Mouse (Mus musculus) adipocyte (in vitro differentiated cells): ENCODE data around the gene Sh3bp4.
A peak's percentile ranks its signal among the peaks of the same experiment; 100 is the strongest.

ENCODE experiments used
- DNase-seq: peaks from one replicate; pipeline ENCODE4 v3.0.0-alpha.2; 2016; ENCODE audit warnings: low spot score

Gene Sh3bp4

GRCm38 (mm10) chr1:89071371-89072142, 1.3 kb downstream of the Sh3bp4 start:
- peak; percentile 14 for DNase-seq

GRCm38 (mm10) chr1:89072143-89072990, 2.2 kb downstream of the Sh3bp4 start:
- DNase-seq = no peak

- DNase-seq = peak; percentile 57
These were observed 3.2 kb downstream of the Sh3bp4 start for GRCm38 (mm10) chr1:89073291-89073846.

GRCm38 (mm10) chr1:89074678-89075077, 4.5 kb downstream of the Sh3bp4 start:
- no peak for DNase-seq

- DNase-seq = no peak
These were observed 4.9 kb downstream of the Sh3bp4 start for GRCm38 (mm10) chr1:89075120-89075519.

GRCm38 (mm10) chr1:89076777-89077176, 6.6 kb downstream of the Sh3bp4 start:
- DNase-seq = no peak

- DNase-seq = no peak
These were observed 8.0 kb downstream of the Sh3bp4 start for GRCm38 (mm10) chr1:89078240-89078639.

- peak; percentile 18 for DNase-seq
These were observed 8.5 kb downstream of the Sh3bp4 start for GRCm38 (mm10) chr1:89078730-89079129.

- no peak for DNase-seq
These were observed 9.0 kb downstream of the Sh3bp4 start for GRCm38 (mm10) chr1:89079239-89079638.

- DNase-seq = no peak
These were observed 10.2 kb downstream of the Sh3bp4 start for GRCm38 (mm10) chr1:89080371-89080770.

GRCm38 (mm10) chr1:89080795-89081194, 10.6 kb downstream of the Sh3bp4 start:
- peak; percentile 55 for DNase-seq

- DNase-seq = no peak
These were observed 11.2 kb downstream of the Sh3bp4 start for GRCm38 (mm10) chr1:89081371-89081770.

GRCm38 (mm10) chr1:89082171-89082882, 12.1 kb downstream of the Sh3bp4 start:
- no peak for DNase-seq

GRCm38 (mm10) chr1:89086575-89087153, 16.4 kb downstream of the Sh3bp4 start:
- no peak for DNase-seq

GRCm38 (mm10) chr1:89088144-89088543, 17.9 kb downstream of the Sh3bp4 start:
- DNase-seq = no peak

GRCm38 (mm10) chr1:89088748-89089288, 18.6 kb downstream of the Sh3bp4 start:
- DNase-seq = no peak

- DNase-seq = no peak
These were observed 19.8 kb downstream of the Sh3bp4 start for GRCm38 (mm10) chr1:89089821-89090600.

GRCm38 (mm10) chr1:89090676-89091075, 20.5 kb downstream of the Sh3bp4 start:
- DNase-seq = no peak

GRCm38 (mm10) chr1:89092019-89092418, 21.8 kb downstream of the Sh3bp4 start:
- no peak for DNase-seq

- peak; percentile 43 for DNase-seq
These were observed 22.3 kb downstream of the Sh3bp4 start for GRCm38 (mm10) chr1:89092442-89092991.
